Comparison of ENCODE assay signal across 12 mouse cellular contexts in the genomic region with DNA sequence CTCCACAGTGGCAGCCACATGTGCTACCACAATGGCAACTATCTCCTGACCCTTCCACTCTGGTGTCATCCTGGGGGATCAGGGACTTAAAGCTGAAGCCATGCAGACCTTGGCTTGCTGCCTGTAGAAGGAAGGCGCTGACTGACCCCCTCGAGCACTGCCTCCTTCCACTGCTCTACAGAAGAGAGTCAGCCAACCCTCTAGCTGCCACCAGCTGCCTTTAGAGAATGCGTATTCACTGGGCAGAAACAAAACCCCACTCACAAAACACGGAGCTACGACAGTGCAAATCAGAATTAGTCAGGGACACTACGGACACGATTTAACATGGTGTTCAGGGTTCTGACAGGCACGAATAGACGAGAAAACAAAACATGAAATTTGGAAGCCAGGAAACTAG.
"Had no signal": no experiment of that assay in that cellular context is flagged by ENCODE, and none has a peak within 500 bp of the region (broad histone marks: within the 10 kb centered on the region; RNA-seq: fewer than 3 reads in every experiment).

No protein-coding gene starts in this region.

- H3K27ac ChIP-seq: kidney, postnatal 0 days; limb, embryonic 15.5 days; liver, embryonic 12.5 days had no signal

- H3K9ac ChIP-seq: limb, embryonic 15.5 days; liver, embryonic 12.5 days; lung, embryonic 14.5 days had no signal

- H3K27me3 ChIP-seq: liver, embryonic 12.5 days had no signal

- H3K4me1 ChIP-seq: liver, embryonic 12.5 days had no signal

- H3K36me3 ChIP-seq: limb, embryonic 15.5 days; liver, embryonic 12.5 days had no signal

- H3K9me3 ChIP-seq: limb, embryonic 15.5 days; liver, embryonic 12.5 days had no signal

- DNase-seq: kidney, adult 9 months; kidney, postnatal 36 days; layer of hippocampus, adult 9-11 months; layer of hippocampus, postnatal 36 days; lung, embryonic 14.5 days; lung, postnatal 14 days; right cerebral cortex, postnatal 14 days; thymus, postnatal 36 days had no signal

- H3K4me2 ChIP-seq: limb, embryonic 15.5 days; liver, embryonic 12.5 days; lung, embryonic 14.5 days had no signal

- ATAC-seq: intestine, postnatal 0 days; liver, embryonic 12.5 days had no signal

- H3K4me3 ChIP-seq: limb, embryonic 15.5 days; liver, embryonic 12.5 days had no signal
